Mouse (Mus musculus) mouse trophoblast stem cell (cell line): ENCODE data around the gene Nedd8.

ENCODE experiments used
- in situ Hi-C, 2 experiments: fragments of 300-500 bp; cut with MseI, MboI; formaldehyde crosslinking; loops; 2 replicates in 1 of 2; 3 replicates in 1 of 2; pipeline ENCODE4 v1.15.1; 2025

The Nedd8 gene

DNA sequence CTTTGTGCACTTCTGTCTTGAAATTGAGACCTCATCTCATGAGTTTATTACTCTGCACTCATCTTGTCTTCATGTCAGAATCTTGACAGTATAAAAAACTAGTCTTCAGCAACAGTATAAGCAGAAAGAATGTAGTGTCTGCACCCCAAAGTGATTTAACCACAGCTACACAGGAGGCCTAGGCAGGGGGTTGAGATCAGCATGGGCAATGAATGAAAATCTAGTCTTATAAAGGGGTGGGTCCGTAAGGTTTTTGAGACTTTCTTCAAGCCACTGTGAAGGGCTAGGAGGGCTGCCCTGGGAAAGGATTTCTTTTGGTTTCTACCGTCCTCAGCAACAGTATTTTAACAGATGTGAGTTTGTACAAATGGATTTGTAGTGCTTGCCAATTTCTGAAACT lies 11.3 kb downstream of the Nedd8 start:
- in situ Hi-C loops = no loop called here

DNA sequence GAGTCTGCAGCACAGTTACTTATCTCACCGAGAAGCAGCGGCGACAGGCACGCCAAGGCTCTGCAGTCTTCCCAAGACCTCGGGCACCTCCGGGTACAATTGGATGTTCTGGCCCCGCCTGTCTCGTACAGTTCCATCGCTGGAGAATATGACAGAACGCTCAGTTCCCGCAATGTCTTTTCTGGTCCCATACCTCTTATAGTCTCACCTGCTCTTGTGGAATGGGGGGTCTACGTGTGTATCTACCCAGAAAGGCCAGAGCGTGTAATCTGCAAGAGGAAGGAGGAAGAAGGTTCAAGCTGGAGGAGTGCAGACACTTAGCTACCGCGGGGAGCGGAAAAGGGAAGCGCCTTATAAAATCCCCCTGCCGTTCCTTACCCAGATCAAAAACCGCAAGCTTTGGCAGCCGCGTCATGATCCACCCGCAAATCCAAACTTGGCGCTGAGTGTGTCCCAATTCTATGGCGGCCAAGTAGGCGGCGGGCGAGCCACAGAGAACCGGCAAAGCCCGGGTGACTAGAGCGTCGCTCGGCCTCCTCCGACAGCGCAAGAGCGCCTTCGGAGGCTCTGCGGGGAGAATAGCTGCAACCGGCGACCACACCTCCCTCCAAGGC lies 11.9 kb downstream of the Nedd8 start, which contains the start of gene Mdp1:
Gene Mdp1 (minus strand): TSS at position 549 of the 614 bp plus-strand sequence.
- in situ Hi-C loops = no loop called here

DNA sequence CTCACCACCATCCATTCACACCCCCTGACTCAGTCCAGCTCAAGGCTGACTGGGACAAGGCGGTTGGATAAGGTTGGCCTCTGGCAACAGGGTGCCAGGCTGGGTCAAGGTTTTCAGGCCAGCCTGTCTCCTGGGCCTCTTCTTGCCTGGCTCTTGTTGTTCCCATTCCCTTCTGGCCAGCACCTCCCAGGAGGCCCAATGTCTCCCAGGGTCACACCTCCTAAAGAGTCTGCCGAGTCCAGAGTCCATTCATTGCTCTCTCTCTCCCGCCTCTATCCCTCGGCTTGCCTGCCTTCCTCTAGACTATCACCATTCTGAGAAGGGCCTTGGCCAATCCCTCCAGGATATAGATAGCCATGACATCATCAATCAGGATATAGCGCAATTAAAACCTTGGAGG lies 13.9 kb downstream of the Nedd8 start:
- in situ Hi-C loops = no loop called here

DNA sequence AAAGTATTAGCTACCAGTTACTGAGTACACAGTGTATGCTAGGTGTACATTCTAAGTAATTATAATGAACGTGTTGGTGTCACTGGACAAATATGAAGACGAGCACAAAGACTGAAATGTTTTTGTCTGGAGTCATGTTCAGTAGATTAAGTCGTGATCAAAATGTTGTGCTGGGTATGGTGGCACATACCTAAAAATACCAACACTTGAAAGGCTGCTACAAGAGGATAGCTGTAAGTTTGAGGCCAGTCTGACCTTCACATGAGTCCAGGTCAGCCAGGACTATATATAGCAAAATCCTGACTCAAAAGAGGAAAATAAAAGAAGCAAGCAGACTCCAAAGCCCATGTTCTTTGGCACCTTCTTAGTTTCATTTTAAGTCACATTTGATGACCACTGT lies 15.0 kb downstream of the Nedd8 start:
- in situ Hi-C loops = no loop called here

DNA sequence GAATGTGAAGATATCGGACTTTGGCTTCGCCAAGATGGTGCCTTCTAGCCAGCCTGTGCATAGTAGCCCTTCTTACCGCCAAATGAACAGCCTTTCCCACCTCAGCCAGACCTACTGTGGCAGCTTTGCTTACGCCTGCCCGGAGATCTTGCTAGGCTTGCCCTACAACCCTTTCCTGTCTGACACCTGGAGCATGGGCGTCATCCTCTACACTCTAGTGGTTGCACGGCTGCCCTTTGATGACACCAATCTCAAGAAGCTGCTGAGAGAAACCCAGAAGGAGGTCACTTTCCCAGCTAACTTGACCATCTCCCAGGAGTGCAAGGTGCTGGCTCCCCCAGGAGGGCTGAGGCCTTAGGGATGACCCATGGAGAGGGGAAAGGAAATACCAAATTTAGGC lies 20.4 kb downstream of the Nedd8 start:
- in situ Hi-C loops = no loop called here

DNA sequence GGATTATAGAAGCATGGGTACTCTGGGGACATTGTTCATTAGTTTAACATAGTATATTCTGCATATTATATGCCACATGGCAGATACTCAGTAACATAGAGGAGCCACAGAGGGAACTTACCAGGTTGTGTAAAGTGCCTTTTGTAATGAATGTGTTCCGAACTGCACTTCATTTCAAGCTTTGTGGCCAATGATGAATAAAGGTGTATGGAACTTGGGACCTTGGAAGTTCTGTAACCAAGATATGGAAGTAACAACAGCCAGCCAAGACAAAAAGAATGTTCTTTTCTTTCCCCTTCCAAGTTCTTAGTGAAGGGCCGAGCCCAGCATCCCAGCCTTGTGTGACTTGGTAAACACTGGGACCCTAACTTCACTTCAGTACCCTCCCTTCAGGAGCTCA lies 22.0 kb downstream of the Nedd8 start, which contains the start of gene Tssk4:
Gene Tssk4 (plus strand): TSS at position 301 of the 400 bp plus-strand sequence.
- in situ Hi-C loops = no loop called here

GRCm38 (mm10) chr14:55644261-55644888 lies 27.5 kb downstream of the Nedd8 start:
- in situ Hi-C loops = no loop called here

DNA sequence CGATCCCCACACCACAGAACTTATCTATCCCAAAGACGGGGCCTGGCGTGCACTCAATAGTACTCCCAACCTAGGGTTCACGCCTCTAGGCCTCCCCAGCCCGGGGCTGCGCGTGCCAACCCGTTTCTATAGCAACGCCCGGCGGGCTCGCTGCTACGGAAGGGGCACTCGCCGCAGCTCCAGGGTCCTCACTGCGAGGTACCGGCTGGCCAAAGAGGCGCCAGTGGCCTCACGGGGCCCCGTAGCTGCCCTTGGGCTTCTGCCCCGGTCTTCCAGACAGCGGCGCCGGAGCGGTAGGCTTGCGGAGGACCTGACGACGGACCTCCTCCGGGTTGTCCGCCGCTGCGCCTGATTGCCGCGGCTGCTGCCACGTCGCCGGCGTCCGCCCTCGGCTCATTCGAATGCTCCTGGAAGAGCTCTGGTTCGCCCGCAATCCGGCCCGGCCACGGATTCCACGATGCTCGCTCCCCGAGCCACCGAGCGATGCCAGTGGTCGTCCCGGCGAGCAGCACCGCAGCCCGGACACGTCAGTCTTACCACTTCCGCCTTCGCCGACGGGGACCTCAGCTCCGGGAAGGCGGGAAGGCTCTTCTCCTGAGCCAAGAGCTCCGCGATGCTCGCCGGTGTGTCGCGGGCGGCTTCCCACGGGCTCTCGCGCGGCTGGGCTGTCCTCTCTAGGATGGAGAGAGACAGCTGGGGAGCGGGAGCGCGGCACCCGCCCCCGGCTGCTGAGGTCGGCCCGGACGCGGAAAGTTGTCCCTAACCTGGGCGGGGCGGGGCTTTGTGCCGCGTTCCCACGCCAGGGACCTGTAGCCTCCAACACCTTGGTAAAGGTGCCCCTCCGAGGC lies 28.6 kb downstream of the Nedd8 start, which contains the start of gene Tm9sf1:
Gene Tm9sf1 (minus strand): TSS at position 747 of the 848 bp plus-strand sequence.
- in situ Hi-C loops = no loop called here

GRCm38 (mm10) chr14:55642679-55643059 lies 29.3 kb downstream of the Nedd8 start:
- in situ Hi-C loops = no loop called here

GRCm38 (mm10) chr14:55641291-55641690 lies 30.6 kb downstream of the Nedd8 start:
- in situ Hi-C loops = no loop called here

DNA sequence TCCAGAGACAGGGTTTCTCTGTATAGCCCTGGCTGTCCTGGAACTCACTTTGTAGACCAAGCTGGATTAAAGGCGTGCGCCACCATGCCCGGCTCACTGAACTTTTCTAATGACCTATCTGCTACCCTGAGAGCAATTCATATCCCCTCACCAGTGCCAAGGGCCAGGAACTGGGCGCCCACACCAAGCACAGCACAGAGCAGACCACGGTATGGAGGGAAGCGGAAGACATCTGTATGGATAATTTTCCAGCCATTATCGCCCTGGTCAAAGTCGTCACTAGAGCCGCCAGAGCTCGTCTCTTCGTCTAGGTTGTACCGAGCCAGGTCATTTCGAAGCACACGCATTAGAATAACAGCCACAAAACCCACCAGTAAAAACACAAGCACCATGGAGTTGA lies 31.1 kb downstream of the Nedd8 start:
- in situ Hi-C loops = no loop called here

DNA sequence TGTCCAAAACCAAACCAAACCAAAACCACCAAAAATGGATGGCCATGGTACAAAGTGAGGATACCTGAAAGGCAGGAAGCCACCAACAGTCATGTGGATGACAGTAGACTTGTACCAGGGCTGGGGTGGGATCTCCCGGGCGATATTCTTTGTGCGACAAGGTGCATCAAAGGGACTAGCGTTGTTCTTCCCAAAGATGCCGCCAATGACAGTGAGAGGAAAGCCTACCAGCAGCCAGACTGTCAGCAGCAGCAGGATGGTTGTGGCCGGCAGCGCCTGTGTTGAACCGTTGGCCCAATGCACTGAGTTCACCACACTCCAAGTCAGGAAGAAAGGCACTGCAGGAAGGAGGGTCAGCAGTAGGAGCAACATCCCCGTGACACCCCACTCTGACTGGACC lies 34.1 kb downstream of the Nedd8 start, which contains the start of gene Gm49378:
Gene Gm49378 (minus strand): TSS at position 101 of the 400 bp plus-strand sequence.
- in situ Hi-C loops = no loop called here

GRCm38 (mm10) chr14:55635523-55636007 lies 36.4 kb downstream of the Nedd8 start, which contains the start of gene Ipo4:
Ipo4 (minus strand) TSS chr14:55635957.
- in situ Hi-C loops = no loop called here

GRCm38 (mm10) chr14:55634874-55635522 lies 36.9 kb downstream of the Nedd8 start:
- in situ Hi-C loops = no loop called here

DNA sequence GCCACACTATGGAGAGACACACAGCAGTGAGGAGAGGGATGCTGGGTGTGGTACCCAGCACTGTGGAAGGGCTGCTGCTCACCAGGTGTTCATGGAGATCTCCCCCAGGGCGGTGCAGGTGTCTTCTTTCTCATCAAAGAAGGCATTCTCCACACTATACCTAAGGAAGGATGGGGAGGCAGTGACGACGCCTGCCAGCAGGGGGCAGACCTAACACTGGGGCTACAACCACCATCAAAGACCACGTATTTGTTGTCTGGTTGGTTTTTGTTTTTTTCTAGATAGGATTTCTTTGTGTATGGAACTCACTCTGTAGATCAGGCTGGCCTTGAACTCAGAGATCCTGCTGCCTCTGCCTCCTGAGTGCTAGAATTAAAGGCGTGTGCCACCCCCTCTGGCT lies 42.6 kb downstream of the Nedd8 start:
- in situ Hi-C loops = no loop called here

DNA sequence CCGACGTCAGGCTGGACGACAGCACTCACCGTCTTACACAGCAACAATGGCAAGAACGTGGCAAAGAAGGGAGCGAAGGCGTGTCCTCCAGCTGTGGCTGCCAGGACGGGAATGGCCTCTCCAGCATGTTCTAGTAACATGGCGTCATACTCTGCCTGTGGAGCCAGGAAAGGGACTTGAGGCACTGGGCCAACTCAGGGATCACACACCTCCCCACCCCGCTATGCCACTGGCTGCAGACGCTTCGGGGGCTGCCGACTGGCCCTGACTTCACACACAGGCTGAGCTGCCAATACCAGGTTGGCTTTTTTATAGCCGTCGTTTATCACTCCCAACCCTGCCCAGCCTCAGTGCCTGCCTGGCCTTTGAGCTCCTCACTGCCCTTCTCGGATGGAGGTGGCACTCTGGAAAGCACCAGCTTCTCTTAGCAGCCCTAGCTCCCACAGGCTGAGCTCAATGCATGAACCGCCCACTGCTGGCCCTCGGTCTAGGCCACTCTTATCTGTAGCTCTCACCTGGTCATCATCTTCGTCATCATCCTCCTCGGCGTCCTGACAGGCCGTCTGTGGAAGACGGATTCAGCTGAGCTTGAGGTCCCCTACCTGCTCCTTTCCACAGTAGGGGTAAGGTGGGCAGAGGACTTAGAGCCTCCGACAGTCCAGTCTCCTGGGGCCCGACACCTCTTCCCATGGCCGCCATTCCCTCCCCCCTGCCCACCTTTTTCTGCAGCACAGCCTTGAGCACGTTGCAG lies 43.7 kb downstream of the Nedd8 start:
- in situ Hi-C loops = no loop called here

GRCm38 (mm10) chr14:55618486-55619195 lies 53.3 kb downstream of the Nedd8 start:
- in situ Hi-C loops = no loop called here

DNA sequence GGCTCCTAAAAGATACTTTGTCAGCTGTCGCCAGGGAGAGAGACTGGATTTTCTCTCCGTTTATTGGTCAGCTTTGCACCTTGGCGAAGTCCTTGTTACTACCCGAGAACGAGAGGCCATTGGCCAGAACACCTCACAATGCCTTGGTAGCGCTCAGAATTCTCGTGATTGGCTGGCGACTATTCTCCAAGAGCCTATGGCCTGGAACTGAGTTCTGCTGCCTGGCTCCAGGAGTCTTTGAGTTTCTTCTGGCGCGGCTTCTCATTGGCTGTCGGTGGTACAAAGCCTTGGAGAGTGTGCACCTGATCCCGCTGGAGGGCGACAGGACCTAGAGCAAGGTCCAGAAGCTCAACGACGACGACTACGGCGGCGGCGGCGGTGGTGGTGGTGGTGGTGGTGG lies 54.1 kb downstream of the Nedd8 start, which contains the start of gene Rec8:
Gene Rec8 (plus strand): TSS at position 216 of the 400 bp plus-strand sequence.
- in situ Hi-C loops = no loop called here

DNA sequence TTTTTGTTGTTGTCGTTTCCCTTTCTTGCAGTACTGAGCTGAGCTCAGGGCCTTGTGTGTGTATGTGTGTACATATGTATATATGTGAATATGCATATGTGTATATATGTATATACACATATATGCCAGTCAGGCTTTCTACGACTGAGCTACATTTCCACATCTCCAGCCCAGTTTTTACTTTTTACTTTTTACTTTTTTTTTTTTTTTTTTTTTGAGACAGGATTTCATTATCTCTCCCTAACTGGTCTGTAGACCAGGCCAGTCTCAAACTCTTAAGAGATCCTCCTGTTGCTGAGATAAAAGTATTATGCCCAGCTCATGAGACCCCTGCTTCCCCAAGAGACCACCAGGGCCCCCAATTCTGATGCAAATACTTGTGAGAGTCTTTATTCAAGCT lies 55.1 kb downstream of the Nedd8 start:
- in situ Hi-C loops = no loop called here

DNA sequence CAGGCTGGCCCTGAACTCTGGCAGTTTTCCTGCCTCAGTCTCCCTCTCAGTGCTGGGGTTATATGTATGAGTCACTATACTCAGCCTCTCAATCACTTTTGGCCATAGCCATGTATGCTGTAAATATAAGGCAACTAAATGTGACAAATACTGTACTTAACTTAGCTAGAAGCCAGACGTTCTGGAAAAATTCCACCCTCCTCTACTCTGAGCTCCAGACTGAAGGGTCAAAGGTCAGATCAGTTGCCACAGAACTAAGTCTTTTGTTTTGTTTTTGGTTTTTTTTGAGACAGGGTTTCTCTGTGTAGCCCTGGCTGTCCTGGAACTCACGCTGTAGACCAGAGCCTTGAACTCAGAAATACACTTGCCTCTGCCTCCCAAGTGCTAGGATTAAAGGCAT lies 56.0 kb downstream of the Nedd8 start:
- in situ Hi-C loops = no loop called here
